Mouse (Mus musculus): Measurements from ENCODE around the gene Ly86. TPM values are rescaled to one million over a fixed set of nuclear protein-coding genes. Genes with fewer than 3 reads are reported as not detected.

The Ly86 gene
- total and polyA plus RNA-seq, 2 experiments, result 4.4 to 8.6 TPM

DNA sequence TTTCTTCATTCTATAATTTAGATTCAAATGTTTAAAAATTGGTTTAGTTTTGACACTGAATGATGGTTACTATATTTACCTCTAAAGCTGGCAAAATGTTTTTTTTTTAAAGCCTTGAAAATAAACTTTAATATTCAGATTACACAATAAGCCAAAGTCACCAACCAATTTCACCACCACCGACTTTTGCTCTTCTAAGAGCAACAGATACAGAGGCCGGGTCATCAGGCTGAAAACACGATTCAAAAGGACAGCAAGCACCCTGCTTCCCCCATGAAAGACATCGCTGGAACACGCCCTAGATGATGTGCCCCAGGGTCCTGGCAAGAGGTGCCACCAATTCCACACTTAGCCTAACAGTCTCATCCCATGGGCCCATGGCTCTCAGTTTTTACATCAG, 113.5 kb downstream of the Ly86 start:
- Histone ChIP-seq H3K36me3 (ENCODE audit: control insufficient read depth, insufficient read depth, low read length) (no peaks in the 10 kb centered on the region), H3K27ac (replicated peaks; ENCODE audit: insufficient read depth, low read depth, low read length) (peak overlapping the region; percentile 98), H3K4me1 (ENCODE audit: control insufficient read depth, insufficient read depth, low read length) (peaks cover 37% of the 10 kb centered on the region), H3K9ac (ENCODE audit: low read depth, low read length) (peak overlapping the region; percentile 50; the same call in 1 of the 2 replicates), H3K4me3 (ENCODE audit: insufficient read depth, low read depth, low read length) (no peak overlapping the region), H3K27me3 (ENCODE audit: control insufficient read depth, insufficient read depth, low read length) (no peaks in the 10 kb centered on the region), H3K79me2 (ENCODE audit: control insufficient read depth, insufficient read depth, low read length) (no peaks in the 10 kb centered on the region)
- TF ChIP-seq POLR2A (IDR thresholded peaks at IDR 0.05; ENCODE audit: extremely low read depth, insufficient read depth, low read length) (no peak), CTCF (IDR thresholded peaks at IDR 0.05; ENCODE audit: low read depth, low read length) (no peak)
- DNase-seq (ENCODE audit: extremely low read depth, low read depth, low spot score), result peak; percentile 91
- 21% methylated on average over 5 of the region's 5 CpGs for WGBS

DNA sequence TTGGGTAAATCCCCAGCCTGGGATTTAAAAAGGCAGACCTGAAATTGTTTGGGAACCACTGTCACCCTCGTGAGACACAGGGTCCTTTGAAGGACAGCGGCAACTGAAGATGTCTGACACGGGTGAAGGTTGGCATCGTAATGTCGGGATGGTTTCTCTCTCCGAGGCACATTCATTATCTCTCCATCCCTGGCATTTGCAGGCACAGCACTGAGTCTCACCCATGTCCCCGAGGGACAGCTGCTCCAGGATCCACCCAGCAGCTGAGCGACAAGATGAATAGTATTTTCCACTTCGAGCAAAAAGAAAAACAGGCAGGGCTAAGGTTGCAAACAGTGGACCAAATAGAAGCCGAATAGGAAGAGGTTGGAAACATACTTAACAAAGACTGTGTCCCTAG, 114.0 kb downstream of the Ly86 start:
- WGBS, result 87% methylated on average over 10 of the region's 10 CpGs
- Histone ChIP-seq H3K4me1 (ENCODE audit: control insufficient read depth, insufficient read depth, low read length) (peaks cover 37% of the 10 kb centered on the region), H3K27ac (replicated peaks; ENCODE audit: insufficient read depth, low read depth, low read length) (peak overlapping the region; percentile 98), H3K27me3 (ENCODE audit: control insufficient read depth, insufficient read depth, low read length) (no peaks in the 10 kb centered on the region), H3K4me3 (ENCODE audit: insufficient read depth, low read depth, low read length) (no peak overlapping the region), H3K79me2 (ENCODE audit: control insufficient read depth, insufficient read depth, low read length) (no peaks in the 10 kb centered on the region), H3K9ac (ENCODE audit: low read depth, low read length) (no peak overlapping the region; the same call in 1 of the 2 replicates), H3K36me3 (ENCODE audit: control insufficient read depth, insufficient read depth, low read length) (no peaks in the 10 kb centered on the region)
- no peak for DNase-seq (ENCODE audit: extremely low read depth, low read depth, low spot score)
- no peak for TF ChIP-seq CTCF (IDR thresholded peaks at IDR 0.05; ENCODE audit: low read depth, low read length)
- no peak for TF ChIP-seq POLR2A (IDR thresholded peaks at IDR 0.05; ENCODE audit: extremely low read depth, insufficient read depth, low read length)

DNA sequence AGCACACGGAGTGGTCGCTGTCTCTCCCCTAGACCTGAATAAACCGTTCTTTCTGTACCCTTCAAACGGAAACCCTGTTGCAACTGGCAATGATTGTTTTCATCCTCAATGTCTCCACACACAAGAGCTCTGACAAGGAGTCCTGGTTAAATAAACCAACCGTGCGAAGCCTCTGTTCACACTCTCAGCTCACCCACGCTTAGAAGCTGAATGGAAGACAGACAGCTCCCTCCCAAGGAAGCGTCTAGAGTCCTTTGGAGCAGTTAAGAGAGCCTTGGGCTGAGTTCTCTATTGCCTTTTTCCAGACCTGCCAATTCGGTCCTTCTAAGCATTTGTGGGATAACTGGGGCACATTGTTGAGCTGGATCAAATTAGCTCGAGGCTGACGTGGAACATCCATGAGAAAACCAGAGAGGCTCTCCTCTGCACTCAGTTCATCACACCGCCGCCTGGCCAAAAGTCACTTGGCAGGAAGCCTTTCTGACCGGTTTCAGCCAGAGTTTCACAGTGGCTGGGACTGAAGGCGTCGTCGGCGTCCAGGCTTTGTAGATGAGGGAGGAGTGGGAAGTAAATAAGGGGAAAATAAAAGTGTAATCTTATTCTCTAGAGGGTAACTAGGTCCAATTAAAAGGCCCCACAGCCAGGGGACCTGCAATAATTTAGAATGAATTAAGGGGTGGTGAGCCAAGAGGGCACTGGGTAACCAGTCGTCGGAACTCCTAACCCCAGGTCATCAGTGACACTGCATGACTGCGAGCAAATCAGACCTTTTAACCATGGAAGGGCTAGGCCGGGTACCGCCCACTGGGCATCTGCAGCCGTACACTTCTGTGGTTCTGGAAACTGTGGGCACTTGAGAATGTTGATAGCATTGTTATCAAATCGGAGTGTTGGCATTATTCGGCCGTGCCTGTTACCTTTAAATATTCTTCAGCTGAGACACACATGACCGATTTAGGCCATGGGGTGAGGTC, 115.2 kb downstream of the Ly86 start:
- Histone ChIP-seq H3K27me3 (ENCODE audit: control insufficient read depth, insufficient read depth, low read length) (no peaks in the 10 kb centered on the region), H3K79me2 (ENCODE audit: control insufficient read depth, insufficient read depth, low read length) (no peaks in the 10 kb centered on the region), H3K27ac (replicated peaks; ENCODE audit: insufficient read depth, low read depth, low read length) (peak overlapping the region; percentile 98), H3K4me3 (ENCODE audit: insufficient read depth, low read depth, low read length) (no peak overlapping the region), H3K9ac (ENCODE audit: low read depth, low read length) (peak overlapping the region; percentile 41), H3K36me3 (ENCODE audit: control insufficient read depth, insufficient read depth, low read length) (no peaks in the 10 kb centered on the region), H3K4me1 (ENCODE audit: control insufficient read depth, insufficient read depth, low read length) (peaks cover 37% of the 10 kb centered on the region)
- TF ChIP-seq POLR2A (IDR thresholded peaks at IDR 0.05; ENCODE audit: extremely low read depth, insufficient read depth, low read length), result no peak
- TF ChIP-seq CTCF (IDR thresholded peaks at IDR 0.05; ENCODE audit: low read depth, low read length), result no peak
- WGBS, result 30% methylated on average over 28 of the region's 28 CpGs
- DNase-seq (ENCODE audit: extremely low read depth, low read depth, low spot score), result peak; percentile 94

DNA sequence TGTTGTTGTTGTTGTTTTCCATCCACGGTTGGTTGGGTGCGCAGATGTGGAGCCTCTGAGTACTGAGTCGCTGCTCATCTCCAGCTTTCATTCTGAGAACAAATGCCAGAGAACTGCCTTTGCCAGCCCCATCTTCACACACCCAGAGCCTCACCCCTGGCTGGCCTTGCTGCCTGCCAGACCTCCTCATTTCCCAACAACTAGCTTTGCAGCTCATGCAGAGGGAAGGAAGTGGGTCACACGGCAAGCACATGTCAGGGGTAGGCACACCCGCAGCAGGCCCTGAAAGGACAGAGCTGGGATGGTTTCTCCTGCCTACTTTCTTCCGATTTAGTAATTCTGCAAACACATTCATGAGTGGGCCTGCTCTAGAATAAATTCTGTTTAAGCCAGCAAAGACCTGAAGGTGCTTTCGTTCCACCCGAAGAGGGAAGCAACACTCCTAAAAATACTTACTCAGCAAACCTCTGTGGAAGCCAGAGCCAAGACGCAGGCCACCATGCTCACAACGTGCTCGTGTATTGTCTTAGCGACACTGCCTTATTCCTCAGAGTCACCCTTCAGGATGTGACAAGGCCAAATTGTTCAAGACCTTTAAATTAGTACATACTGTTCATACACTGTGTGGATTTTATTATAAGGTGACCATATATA, 117.2 kb downstream of the Ly86 start:
- Histone ChIP-seq H3K27ac (replicated peaks; ENCODE audit: insufficient read depth, low read depth, low read length) (peak overlapping the region; percentile 55), H3K4me3 (ENCODE audit: insufficient read depth, low read depth, low read length) (no peak overlapping the region), H3K27me3 (ENCODE audit: control insufficient read depth, insufficient read depth, low read length) (no peaks in the 10 kb centered on the region), H3K36me3 (ENCODE audit: control insufficient read depth, insufficient read depth, low read length) (no peaks in the 10 kb centered on the region), H3K9ac (ENCODE audit: low read depth, low read length) (no peak overlapping the region), H3K79me2 (ENCODE audit: control insufficient read depth, insufficient read depth, low read length) (no peaks in the 10 kb centered on the region), H3K4me1 (ENCODE audit: control insufficient read depth, insufficient read depth, low read length) (peaks cover 33% of the 10 kb centered on the region)
- DNase-seq (ENCODE audit: extremely low read depth, low read depth, low spot score), result peak; percentile 89
- TF ChIP-seq CTCF (IDR thresholded peaks at IDR 0.05; ENCODE audit: low read depth, low read length) (no peak), POLR2A (IDR thresholded peaks at IDR 0.05; ENCODE audit: extremely low read depth, insufficient read depth, low read length) (no peak)
- WGBS, result 51% methylated on average over 12 of the region's 12 CpGs

DNA sequence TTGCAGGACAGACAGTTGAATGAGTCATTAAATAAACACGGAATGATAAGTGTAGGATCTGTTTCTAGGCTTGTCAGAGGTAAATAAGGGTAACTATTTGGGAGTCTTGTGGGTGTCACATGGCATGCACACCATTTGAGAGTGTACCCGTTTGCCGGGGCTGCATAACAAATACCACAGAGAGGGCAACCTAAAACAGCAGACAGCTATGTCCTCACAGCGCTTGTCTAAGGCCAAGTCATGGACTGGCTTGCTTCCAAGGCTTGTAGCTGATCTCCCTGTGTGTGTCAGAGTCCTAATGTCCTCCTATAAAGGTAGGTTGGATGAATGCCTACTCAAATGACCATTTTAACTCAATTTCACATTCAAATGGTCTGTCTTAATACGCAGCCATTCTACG, 120.7 kb downstream of the Ly86 start:
- WGBS, result 35% methylated on average over 6 of the region's 6 CpGs

More for the DNA sequence above, 120.7 kb downstream of the Ly86 start:
- no peaks in the 10 kb centered on the region for H3K36me3 ChIP-seq (ENCODE audit: control insufficient read depth, insufficient read depth, low read length)
- no peak overlapping the region for H3K4me3 ChIP-seq (ENCODE audit: insufficient read depth, low read depth, low read length)
- peaks cover 21% of the 10 kb centered on the region for H3K4me1 ChIP-seq (ENCODE audit: control insufficient read depth, insufficient read depth, low read length)
- H3K27me3 ChIP-seq (ENCODE audit: control insufficient read depth, insufficient read depth, low read length), result no peaks in the 10 kb centered on the region
- no peaks in the 10 kb centered on the region for H3K79me2 ChIP-seq (ENCODE audit: control insufficient read depth, insufficient read depth, low read length)
- DNase-seq (ENCODE audit: extremely low read depth, low read depth, low spot score), result peak; percentile 81
- no peak for TF ChIP-seq POLR2A (IDR thresholded peaks at IDR 0.05; ENCODE audit: extremely low read depth, insufficient read depth, low read length)
- no peak overlapping the region for H3K27ac ChIP-seq (replicated peaks; ENCODE audit: insufficient read depth, low read depth, low read length)
- H3K9ac ChIP-seq (ENCODE audit: low read depth, low read length), result no peak overlapping the region
